25 mouse cellular contexts compared by ENCODE assay signal in genomic region chr2:121204276-121204675, GRCm38 (mm10).
"Had no signal": no experiment of that assay in that cellular context is flagged by ENCODE, and none has a peak within 500 bp of the region (broad histone marks: within the 10 kb centered on the region; RNA-seq: fewer than 3 reads in every experiment).

No protein-coding gene starts in this region.

- H3K4me3 ChIP-seq: heart, adult 2 months; heart, embryonic 13.5 days; heart, embryonic 15.5 days; intestine, embryonic 15.5 days; layer of hippocampus, adult 2 months; left cerebral cortex, adult 2 months; limb, embryonic 10.5 days; limb, embryonic 12.5 days; liver, embryonic 13.5 days; liver, embryonic 15.5 days had no signal

- H3K27me3 ChIP-seq: heart, embryonic 13.5 days; heart, embryonic 15.5 days; intestine, embryonic 15.5 days; limb, embryonic 12.5 days; liver, embryonic 13.5 days; liver, embryonic 15.5 days had no signal

- H3K9ac ChIP-seq: heart, embryonic 13.5 days; heart, embryonic 15.5 days; hindbrain, embryonic 14.5 days; intestine, embryonic 15.5 days; limb, embryonic 12.5 days; liver, embryonic 13.5 days; liver, embryonic 15.5 days had no signal

- DNase-seq: gastrocnemius, postnatal 14 days; gastrocnemius, postnatal 36 days; heart, adult 2 months; heart, postnatal 14 days; heart, postnatal 36 days; kidney, adult 18-20 months; kidney, adult 8-10 months; kidney, postnatal 10 days; kidney, postnatal 4 days; liver; liver, embryonic 13.5 days had no signal

- H3K4me2 ChIP-seq: heart, embryonic 11.5 days; heart, embryonic 13.5 days; heart, embryonic 15.5 days; hindbrain, embryonic 14.5 days; intestine, embryonic 15.5 days; limb, embryonic 12.5 days; liver, embryonic 11.5 days; liver, embryonic 13.5 days; liver, embryonic 15.5 days had no signal

- H3K9me3 ChIP-seq: heart, embryonic 13.5 days; heart, embryonic 15.5 days; intestine, embryonic 15.5 days; limb, embryonic 10.5 days; limb, embryonic 12.5 days; liver, embryonic 13.5 days; liver, embryonic 15.5 days had no signal

- H3K27ac ChIP-seq: heart, adult 2 months; heart, embryonic 13.5 days; heart, embryonic 15.5 days; hindbrain, embryonic 14.5 days; intestine, embryonic 15.5 days; layer of hippocampus, adult 2 months; left cerebral cortex, adult 2 months; limb, embryonic 10.5 days; limb, embryonic 12.5 days; liver, embryonic 13.5 days; liver, embryonic 15.5 days had no signal

- H3K4me1 ChIP-seq: heart, embryonic 13.5 days; heart, embryonic 15.5 days; intestine, embryonic 15.5 days; limb, embryonic 10.5 days; limb, embryonic 12.5 days had no signal

- ATAC-seq: hindbrain, embryonic 16.5 days; inflammation-experienced regulatory T-cells, adult 6 months; intestine, embryonic 15.5 days; intestine, postnatal 0 days had no signal
